Mouse (Mus musculus) liver, embryonic 11.5 days (tissue): ENCODE measurements around the gene Cga. TPM values are rescaled to one million over a fixed set of nuclear protein-coding genes. Genes with fewer than 3 reads are reported as not detected.

ENCODE experiments used
- ATAC-seq: fragments of 200-750 bp; cut with Nextera tagmentation; replicated peaks from 2 replicates; pipeline ENCODE4 v1.8.0; 2017; ENCODE audit warnings: moderate number of reproducible peaks, mild to moderate bottlenecking, moderate TSS enrichment, moderate library complexity; ENCODE audit not compliant: low FRiP score
- DNase-seq: peaks from one replicate; pipeline ENCODE4 v3.0.0-alpha.2; 2017; ENCODE audit warnings: low spot score
- H3K27ac ChIP-seq: fragments of 300-500 bp; sonication (generic); 2 replicates; pipeline ENCODE4 v1.5.1; 2014; ENCODE audit warnings: mild to moderate bottlenecking, low read depth, low read length, control low read depth
- H3K27me3 ChIP-seq: fragments of 300-500 bp; sonication (generic); replicated peaks from 2 replicates; pipeline ENCODE4 v1.6.1; 2014; ENCODE audit warnings: low read length, mixed read lengths; ENCODE audit not compliant: control insufficient read depth, insufficient read depth
- H3K36me3 ChIP-seq: fragments of 300-500 bp; sonication (generic); 2 replicates; pipeline ENCODE4 v1.6.1; 2014; ENCODE audit warnings: mild to moderate bottlenecking, low read length, moderate library complexity, mixed read lengths; ENCODE audit not compliant: control insufficient read depth, insufficient read depth
- H3K4me1 ChIP-seq: fragments of 300-500 bp; sonication (generic); replicated peaks from 2 replicates; pipeline ENCODE4 v1.6.1; 2014; ENCODE audit warnings: low read length, mixed read lengths; ENCODE audit not compliant: control insufficient read depth, insufficient read depth
- H3K4me2 ChIP-seq: fragments of 300-500 bp; sonication (generic); 2 replicates; pipeline ENCODE4 v1.6.1; 2014; ENCODE audit warnings: mild to moderate bottlenecking, control low read depth, moderate library complexity
- H3K4me3 ChIP-seq: fragments of 300-500 bp; sonication (generic); 2 replicates; pipeline ENCODE4 v1.5.1; 2014; ENCODE audit warnings: low read depth, low read length, control low read depth
- H3K9ac ChIP-seq: fragments of 300-500 bp; sonication (generic); 2 replicates; pipeline ENCODE4 v1.6.1; 2014; ENCODE audit warnings: low read depth, low read length, control low read depth
- H3K9me3 ChIP-seq: fragments of 300-500 bp; sonication (generic); 2 replicates; pipeline ENCODE4 v1.6.1; 2016; ENCODE audit warnings: low read length, inconsistent platforms, mixed read lengths; ENCODE audit not compliant: control insufficient read depth
- WGBS: fragments of 180-500 bp; shearing (Covaris S2); extraction: QIAGEN DNeasy Blood & Tissue Kit; methylation state at CpG from one replicate; pipeline ENCODE4 v1.1.7; 2014; 5-methylcytosine and 5-hydroxymethylcytosine counted together
- polyA plus RNA-seq: library from polyadenylated mRNA; unstranded; fragments of >200 nt; fragmentation: Nextera tagmentation; extraction: Ambion mirVana; gene quantifications from 2 replicates; pipeline ENCODE4 v1.2.1, GENCODE M21; 2014

Gene Cga
- polyA plus RNA-seq, 1 experiment from 2014 or later: not detected

GRCm38 (mm10) chr4:34885631-34886351 lies 7.8 kb upstream of the Cga start:
- ATAC-seq: no peak
- H3K4me2 ChIP-seq: peak overlapping the region; percentile 72
- peak overlapping the region; percentile 89 for H3K27ac ChIP-seq
- WGBS: 52% methylated on average over 9 of the region's 9 CpGs
- peak overlapping the region; percentile 91 for H3K9ac ChIP-seq
- DNase-seq: no peak
- H3K9me3 ChIP-seq: no peaks in the 10 kb centered on the region
- H3K4me1 ChIP-seq: peaks cover 30% of the 10 kb centered on the region
- 0 out of 2 replicates have a peak, but pooled peaks cover 4% of the 10 kb centered on the region for H3K27me3 ChIP-seq
- H3K4me3 ChIP-seq: peak overlapping the region; percentile 80
- no peaks in the 10 kb centered on the region for H3K36me3 ChIP-seq

DNA sequence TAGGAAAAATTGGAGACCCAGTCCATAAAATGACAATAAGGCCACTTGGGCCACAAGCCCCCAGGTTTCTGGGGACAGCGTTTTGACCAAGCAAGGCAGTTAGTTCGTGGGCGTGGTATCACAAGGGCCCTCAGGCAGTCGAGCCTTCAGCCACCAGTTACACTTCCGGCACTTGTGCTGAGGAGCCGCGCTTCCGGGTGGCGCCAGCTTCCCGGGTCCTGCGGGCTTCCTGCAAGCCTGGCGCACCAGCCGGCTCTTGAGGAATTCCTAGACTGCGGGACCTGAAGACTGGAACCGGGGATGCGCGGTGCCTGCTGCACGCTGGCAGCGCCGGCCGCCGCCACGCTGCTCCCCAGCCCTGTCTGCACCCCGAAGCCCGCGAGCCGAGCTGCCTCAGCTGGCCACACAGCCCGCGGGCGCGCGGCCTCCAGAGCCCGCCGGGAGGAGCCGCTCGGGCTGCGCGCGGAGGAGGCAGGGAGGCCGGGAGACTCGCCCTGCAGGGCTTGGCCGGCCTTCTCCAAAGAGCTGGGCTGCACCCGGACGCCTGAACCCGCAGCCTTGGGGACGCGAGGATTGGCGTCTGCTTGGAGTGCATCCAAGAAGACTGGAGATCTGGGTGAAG lies 7.0 kb upstream of the Cga start:
- H3K27ac ChIP-seq: peak overlapping the region; percentile 89
- no peaks in the 10 kb centered on the region for H3K9me3 ChIP-seq
- DNase-seq (peak; percentile 83), ATAC-seq (peak; percentile 82)
- no peaks in the 10 kb centered on the region for H3K36me3 ChIP-seq
- H3K4me3 ChIP-seq: peak overlapping the region; percentile 80
- H3K4me1 ChIP-seq: peaks cover 22% of the 10 kb centered on the region
- WGBS: under 1% methylated on average over 45 of the region's 48 CpGs
- H3K9ac ChIP-seq: peak overlapping the region; percentile 91
- peaks cover 10% of the 10 kb centered on the region for H3K27me3 ChIP-seq
- H3K4me2 ChIP-seq: peak overlapping the region; percentile 72

GRCm38 (mm10) chr4:34887295-34887694 lies 6.3 kb upstream of the Cga start:
- ATAC-seq (no peak), DNase-seq (no peak)
- H3K27ac ChIP-seq: no peak overlapping the region
- no peaks in the 10 kb centered on the region for H3K36me3 ChIP-seq
- peak overlapping the region; percentile 91 for H3K9ac ChIP-seq
- H3K9me3 ChIP-seq: no peaks in the 10 kb centered on the region
- peaks cover 20% of the 10 kb centered on the region for H3K4me1 ChIP-seq
- H3K27me3 ChIP-seq: peaks cover 11% of the 10 kb centered on the region
- H3K4me2 ChIP-seq: peak overlapping the region; percentile 72
- 16% methylated on average over 7 of the region's 7 CpGs for WGBS
- peak overlapping the region; percentile 80 for H3K4me3 ChIP-seq

DNA sequence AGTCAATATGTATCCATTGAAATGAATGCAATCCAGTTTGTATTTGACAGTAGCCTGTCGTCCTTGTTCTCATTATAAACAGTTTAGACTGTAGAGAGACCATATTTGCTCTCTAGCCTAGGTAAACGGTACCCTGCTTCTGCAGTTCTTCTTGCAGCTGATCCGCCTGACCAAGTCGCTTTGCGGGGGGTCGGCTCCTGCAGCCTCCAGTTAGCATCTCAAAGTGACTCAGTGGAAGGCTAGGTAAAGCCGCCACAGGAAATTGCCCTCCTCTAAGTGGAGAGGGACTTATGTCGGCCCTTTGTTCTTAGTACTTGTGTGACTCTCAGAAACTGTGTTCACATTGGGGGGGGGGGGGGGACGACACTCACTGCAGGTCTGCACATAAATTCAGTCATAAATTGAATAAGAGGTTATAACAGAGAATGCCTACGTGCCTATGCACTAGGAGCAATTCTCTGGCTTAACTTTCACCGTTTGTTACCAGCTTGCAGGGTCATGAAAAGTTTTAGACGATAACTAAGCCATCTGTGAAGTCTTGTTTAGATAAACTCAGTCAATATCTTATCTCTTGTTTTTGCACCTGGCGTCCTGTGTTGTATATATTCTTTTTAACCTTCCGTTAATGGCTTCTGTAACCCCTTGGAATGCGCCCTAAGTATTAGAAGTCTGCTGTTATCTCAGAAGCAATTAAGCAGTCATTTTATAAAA lies 4.3 kb upstream of the Cga start:
- ATAC-seq (0 out of 2 replicates have a peak, but pooled peaks have one; percentile 16), DNase-seq (no peak)
- peak overlapping the region; percentile 25 for H3K4me2 ChIP-seq
- H3K9ac ChIP-seq: no peak overlapping the region
- H3K4me3 ChIP-seq: no peak overlapping the region
- peaks cover 11% of the 10 kb centered on the region for H3K27me3 ChIP-seq
- WGBS: 9% methylated on average over 15 of the region's 15 CpGs
- no peaks in the 10 kb centered on the region for H3K9me3 ChIP-seq
- H3K36me3 ChIP-seq: no peaks in the 10 kb centered on the region
- H3K27ac ChIP-seq: no peak overlapping the region
- H3K4me1 ChIP-seq: peaks cover 17% of the 10 kb centered on the region

DNA sequence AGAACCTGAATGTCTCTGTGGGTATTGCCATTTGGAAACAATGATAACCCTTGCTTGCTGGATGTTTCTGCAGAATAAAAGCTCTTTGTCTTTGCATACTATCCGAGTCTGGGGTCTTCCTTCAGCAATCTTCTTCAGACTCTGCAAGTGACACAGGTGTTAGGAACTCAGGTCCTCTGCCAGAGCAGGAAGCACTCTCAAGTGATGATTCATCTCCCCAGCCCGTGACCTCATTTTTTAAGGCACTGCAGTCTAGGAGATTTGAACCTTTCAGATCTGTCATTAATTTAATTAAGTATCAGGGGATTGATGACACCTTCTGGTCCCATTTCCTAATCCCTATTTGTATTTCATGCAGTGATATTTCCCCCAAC lies 3.8 kb upstream of the Cga start:
- Histone ChIP-seq H3K27ac (no peak overlapping the region), H3K9me3 (no peaks in the 10 kb centered on the region), H3K27me3 (peaks cover 11% of the 10 kb centered on the region), H3K9ac (no peak overlapping the region), H3K4me1 (peaks cover 17% of the 10 kb centered on the region), H3K4me2 (no peak overlapping the region; the same call in 1 of the 2 replicates), H3K36me3 (no peaks in the 10 kb centered on the region), H3K4me3 (no peak overlapping the region)
- DNase-seq (no peak), ATAC-seq (no peak)
- 16% methylated on average over 2 of the region's 2 CpGs for WGBS

- Histone ChIP-seq H3K9me3 (no peaks in the 10 kb centered on the region), H3K27me3 (no peaks in the 10 kb centered on the region), H3K36me3 (no peaks in the 10 kb centered on the region), H3K9ac (no peak overlapping the region), H3K4me1 (no peaks in the 10 kb centered on the region), H3K27ac (no peak overlapping the region), H3K4me3 (no peak overlapping the region), H3K4me2 (no peak overlapping the region)
- DNase-seq: no peak
- 52% methylated on average over 2 of the region's 2 CpGs for WGBS
- ATAC-seq: no peak
These were observed 4.9 kb downstream of the Cga start for GRCm38 (mm10) chr4:34898497-34898896.

- DNase-seq (no peak), ATAC-seq (no peak)
- no peaks in the 10 kb centered on the region for H3K36me3 ChIP-seq
- no peaks in the 10 kb centered on the region for H3K9me3 ChIP-seq
- no peak overlapping the region for H3K4me3 ChIP-seq
- H3K4me1 ChIP-seq: no peaks in the 10 kb centered on the region
- no peak overlapping the region for H3K27ac ChIP-seq
- H3K9ac ChIP-seq: no peak overlapping the region
- H3K27me3 ChIP-seq: no peaks in the 10 kb centered on the region
- no peak overlapping the region for H3K4me2 ChIP-seq
- WGBS: 85% methylated on average over 1 of the region's 1 CpGs
These were observed 5.7 kb downstream of the Cga start for GRCm38 (mm10) chr4:34899322-34899721.

DNA sequence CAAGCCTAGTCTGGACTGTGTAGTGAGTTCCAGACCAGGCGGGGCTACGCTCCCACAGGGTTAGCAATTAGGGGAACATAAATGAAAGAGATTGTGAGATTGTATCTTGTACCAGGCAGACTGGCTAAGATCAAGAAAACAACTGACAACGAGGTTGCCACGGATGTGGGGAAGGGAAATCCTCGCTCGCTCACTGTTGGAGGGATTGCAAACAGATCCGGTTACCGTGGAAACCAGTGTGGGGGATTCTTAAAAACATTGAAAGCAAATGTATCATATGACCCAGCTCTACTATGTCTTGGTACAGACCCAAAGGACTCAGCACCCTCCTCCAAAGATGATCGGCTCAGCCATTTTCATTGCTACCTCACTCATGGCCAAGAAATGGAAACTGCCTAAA lies 6.6 kb downstream of the Cga start:
- DNase-seq: no peak
- no peaks in the 10 kb centered on the region for H3K27me3 ChIP-seq
- WGBS: 57% methylated on average over 9 of the region's 9 CpGs

More for the DNA sequence above, 6.6 kb downstream of the Cga start:
- H3K4me1 ChIP-seq: no peaks in the 10 kb centered on the region
- ATAC-seq: no peak
- no peaks in the 10 kb centered on the region for H3K9me3 ChIP-seq
- H3K27ac ChIP-seq: no peak overlapping the region
- H3K4me3 ChIP-seq: no peak overlapping the region
- no peak overlapping the region for H3K9ac ChIP-seq
- H3K36me3 ChIP-seq: no peaks in the 10 kb centered on the region
- no peak overlapping the region for H3K4me2 ChIP-seq
